Mouse (Mus musculus) liver, embryonic 14.5 days (tissue): Measurements from ENCODE around the gene Carm1. TPM values are rescaled to one million over a fixed set of nuclear protein-coding genes. Genes with fewer than 3 reads are reported as not detected.

Experiments used
- ATAC-seq: fragments of 200-750 bp; cut with Nextera tagmentation; 2 replicates; pipeline ENCODE4 v1.8.0; 2017; ENCODE audit warnings: moderate number of reproducible peaks, mild to moderate bottlenecking, moderate library complexity; ENCODE audit not compliant: insufficient read depth
- DNase-seq, 3 experiments: peaks; one replicate each; pipeline ENCODE4 v3.0.0-alpha.2; 2012 to 2013; ENCODE audit warnings: low read depth in 3 of 3, low spot score in 3 of 3
- H3K27ac ChIP-seq: fragments of 300-500 bp; sonication (generic); 2 replicates; pipeline ENCODE4 v1.5.1; 2014; ENCODE audit warnings: moderate library complexity, mild to moderate bottlenecking, control low read depth, inconsistent platforms
- H3K27me3 ChIP-seq: fragments of 300-500 bp; sonication (generic); 2 replicates; pipeline ENCODE4 v1.6.1; 2014; ENCODE audit warnings: mild to moderate bottlenecking, low read length, moderate library complexity; ENCODE audit not compliant: control insufficient read depth, insufficient read depth
- H3K36me3 ChIP-seq: fragments of 300-500 bp; sonication (generic); replicated peaks from 2 replicates; pipeline ENCODE4 v1.6.1; 2014; ENCODE audit warnings: low read depth; ENCODE audit not compliant: control insufficient read depth, insufficient read depth
- H3K4me1 ChIP-seq, 2 experiments: fragments of 200-500 bp in 1 of 2; fragments of 300-500 bp in 1 of 2; sonication (generic) in 1 of 2; replicated peaks; 2 replicates each; pipeline ENCODE4 v1.6.1; 2012 to 2014; ENCODE audit warnings: antibody characterized with exemption in 1 of 2, inconsistent platforms in 1 of 2, low read length in 1 of 2; ENCODE audit not compliant: control insufficient read depth in 2 of 2, insufficient read depth in 2 of 2
- H3K4me2 ChIP-seq: fragments of 300-500 bp; sonication (generic); 2 replicates; pipeline ENCODE4 v1.6.1; 2014; ENCODE audit warnings: low read depth, mild to moderate bottlenecking, control low read depth, moderate library complexity
- H3K4me3 ChIP-seq, 2 experiments: fragments of 200-500 bp in 1 of 2; fragments of 300-500 bp in 1 of 2; sonication (generic) in 1 of 2; 2 replicates each; pipeline ENCODE4 v1.5.1; 2012 to 2014; ENCODE audit warnings: low read depth in 2 of 2, low read length in 2 of 2, mild to moderate bottlenecking in 2 of 2, control low read depth in 1 of 2, inconsistent platforms in 1 of 2, moderate library complexity in 1 of 2; ENCODE audit not compliant: insufficient read depth in 1 of 2
- H3K9ac ChIP-seq: fragments of 300-500 bp; sonication (generic); replicated peaks from 2 replicates; pipeline ENCODE4 v1.6.1; 2014; ENCODE audit warnings: mild to moderate bottlenecking, control low read depth, moderate library complexity
- H3K9me3 ChIP-seq: fragments of 300-500 bp; sonication (generic); 2 replicates; pipeline ENCODE4 v1.6.1; 2016; ENCODE audit warnings: low read length, mixed read lengths; ENCODE audit not compliant: control insufficient read depth
- CTCF ChIP-seq: IDR thresholded peaks from 2 replicates; pipeline ENCODE4 v1.5.1; 2016; ENCODE audit warnings: antibody characterized with exemption, low read depth, control low read depth
- EP300 ChIP-seq: IDR thresholded peaks from 2 replicates; pipeline ENCODE4 v1.6.1; 2016; ENCODE audit warnings: antibody characterized with exemption, low read depth
- WGBS: fragments of 180-500 bp; shearing (Covaris S2); extraction: QIAGEN DNeasy Blood & Tissue Kit; methylation state at CpG from one replicate; pipeline ENCODE4 v1.1.7; 2014; ENCODE audit not compliant: insufficient replicate concordance; 5-methylcytosine and 5-hydroxymethylcytosine counted together
- polyA plus RNA-seq, 2 experiments: library from polyadenylated mRNA; depleted of rRNA in 1 of 2; stranded (reverse) in 1 of 2; unstranded in 1 of 2; fragments of >200 nt; fragmentation: Nextera tagmentation in 1 of 2; extraction: Ambion mirVana in 1 of 2; gene quantifications; 2 replicates each; pipeline versions ENCODE4 v1.2.1 to v1.2.3; 2012 to 2014

The Carm1 gene
- polyA plus RNA-seq, 2 experiments, result 13.6 to 25.6 TPM

- ATAC-seq (no peak), DNase-seq (no peak)
- H3K36me3 ChIP-seq, result no peaks in the 10 kb centered on the region; the same call in 1 of the 2 replicates
- H3K9ac ChIP-seq, result no peak overlapping the region
- no peak overlapping the region for H3K27ac ChIP-seq
- 70% methylated on average over 2 of the region's 2 CpGs for WGBS
- no peaks in the 10 kb centered on the region for H3K9me3 ChIP-seq
- TF ChIP-seq CTCF (no peak), EP300 (no peak)
- H3K4me1 ChIP-seq, result peaks cover 0 to 15% of the 10 kb centered on the region in 2 experiments
- 0 out of 2 replicates have a peak overlapping the region, but pooled peaks have one; percentile 80 for H3K4me2 ChIP-seq
- no peaks in the 10 kb centered on the region for H3K27me3 ChIP-seq
- H3K4me3 ChIP-seq, result no peak overlapping the region
Observed at GRCm38 (mm10) chr9:21594838-21595237, 48.1 kb downstream of the Carm1 start.

- Histone ChIP-seq H3K4me1 (peaks cover 0 to 20% of the 10 kb centered on the region in 2 experiments), H3K9ac (no peak overlapping the region), H3K36me3 (no peaks in the 10 kb centered on the region; the same call in 1 of the 2 replicates), H3K27me3 (no peaks in the 10 kb centered on the region), H3K4me2 (no peak overlapping the region), H3K4me3 (no peak overlapping the region), H3K27ac (no peak overlapping the region), H3K9me3 (no peaks in the 10 kb centered on the region)
- TF ChIP-seq CTCF (peak; percentile 62), EP300 (no peak)
- peak in 2 of 3 experiments; percentile 22 to 37 for DNase-seq
- no peak for ATAC-seq
- 17% methylated on average over 2 of the region's 2 CpGs for WGBS
Observed at GRCm38 (mm10) chr9:21598198-21598597, 51.5 kb downstream of the Carm1 start.

- ATAC-seq (peak; percentile 76), DNase-seq (peak in 1 of 3 experiments; percentile 30)
- no peak overlapping the region for H3K27ac ChIP-seq
- no peak overlapping the region for H3K4me2 ChIP-seq
- H3K9me3 ChIP-seq, result no peaks in the 10 kb centered on the region
- no peak overlapping the region for H3K4me3 ChIP-seq
- TF ChIP-seq EP300 (0 out of 2 replicates have a peak, but pooled peaks have one; percentile 12), CTCF (no peak)
- H3K9ac ChIP-seq, result no peak overlapping the region; the same call in 1 of the 2 replicates
- H3K27me3 ChIP-seq, result no peaks in the 10 kb centered on the region
- 35% methylated on average over 3 of the region's 3 CpGs for WGBS
- H3K36me3 ChIP-seq, result no peaks in the 10 kb centered on the region; the same call in 1 of the 2 replicates
- peaks cover 0 to 11% of the 10 kb centered on the region in 2 experiments; a peak in 3 of 4 replicates for H3K4me1 ChIP-seq
Observed at GRCm38 (mm10) chr9:21600186-21600585, 53.5 kb downstream of the Carm1 start.

- TF ChIP-seq EP300, result no peak
- no peak for TF ChIP-seq CTCF
- no peak for DNase-seq
- Histone ChIP-seq H3K9ac (no peak overlapping the region), H3K27me3 (no peaks in the 10 kb centered on the region), H3K4me1 (peaks cover 0 to 11% of the 10 kb centered on the region in 2 experiments; a peak in 3 of 4 replicates), H3K27ac (no peak overlapping the region), H3K36me3 (no peaks in the 10 kb centered on the region; the same call in 1 of the 2 replicates), H3K4me3 (no peak overlapping the region), H3K4me2 (no peak overlapping the region), H3K9me3 (no peaks in the 10 kb centered on the region)
- ATAC-seq, result no peak
- 70% methylated on average over 2 of the region's 2 CpGs for WGBS
Observed at GRCm38 (mm10) chr9:21601073-21601472, 54.4 kb downstream of the Carm1 start.

GRCm38 (mm10) chr9:21601722-21602399 lies 55.2 kb downstream of the Carm1 start:
- H3K4me3 ChIP-seq, result no peak overlapping the region
- H3K4me2 ChIP-seq, result no peak overlapping the region
- no peaks in the 10 kb centered on the region; the same call in 1 of the 2 replicates for H3K36me3 ChIP-seq
- TF ChIP-seq CTCF (peak; percentile 94), EP300 (no peak)
- 50% methylated on average over 10 of the region's 10 CpGs for WGBS
- ATAC-seq (peak; percentile 48), DNase-seq (peak; percentile 64 to 65 (median 65))
- no peak overlapping the region for H3K27ac ChIP-seq
- H3K4me1 ChIP-seq, result peaks cover 0 to 11% of the 10 kb centered on the region in 2 experiments; a peak in 3 of 4 replicates
- no peak overlapping the region for H3K9ac ChIP-seq
- no peaks in the 10 kb centered on the region for H3K9me3 ChIP-seq
- no peaks in the 10 kb centered on the region for H3K27me3 ChIP-seq
